Mouse (Mus musculus) right cerebral cortex, adult 2 months (tissue): ENCODE data around the gene Hmox2.

Experiments
- DNase-seq, 2 experiments: peaks; one replicate each; pipeline ENCODE4 v3.0.0; 2021 to 2022; ENCODE audit warnings: low spot score in 2 of 2

Hmox2 gene

DNA sequence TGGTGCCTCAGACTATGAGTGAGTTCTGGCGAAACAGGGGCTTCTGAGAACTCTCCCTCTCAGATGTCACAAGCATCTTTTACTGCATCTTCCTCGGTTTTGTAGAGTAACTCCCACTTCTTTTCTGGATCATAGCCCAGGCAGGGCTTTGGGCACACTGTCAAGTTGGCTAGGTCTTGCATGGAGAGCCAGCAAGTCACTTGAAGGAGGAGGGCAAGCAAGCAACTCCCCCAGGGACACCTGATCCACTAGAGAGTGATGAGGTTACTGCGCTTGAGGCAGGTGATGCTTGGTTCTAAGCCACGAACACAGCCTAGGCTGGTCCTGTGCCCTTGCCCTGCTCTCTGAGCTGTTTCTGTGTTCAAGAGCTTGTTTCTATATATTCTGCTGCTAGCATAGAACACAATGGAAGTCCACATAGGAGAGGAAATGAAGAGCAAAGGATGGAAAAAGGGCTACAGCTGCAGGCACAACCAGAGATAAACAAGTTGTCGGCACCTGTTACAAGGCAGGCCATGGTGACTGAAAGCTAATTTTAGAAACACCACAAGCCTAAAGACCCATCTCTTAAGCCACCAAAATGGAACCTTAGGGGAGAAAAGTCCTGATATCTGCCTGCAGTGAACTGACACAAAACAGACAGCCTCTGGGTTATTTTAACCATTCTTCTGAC, 55.5 kb downstream of the Hmox2 start:
- peak; percentile 73 to 79 for DNase-seq

DNA sequence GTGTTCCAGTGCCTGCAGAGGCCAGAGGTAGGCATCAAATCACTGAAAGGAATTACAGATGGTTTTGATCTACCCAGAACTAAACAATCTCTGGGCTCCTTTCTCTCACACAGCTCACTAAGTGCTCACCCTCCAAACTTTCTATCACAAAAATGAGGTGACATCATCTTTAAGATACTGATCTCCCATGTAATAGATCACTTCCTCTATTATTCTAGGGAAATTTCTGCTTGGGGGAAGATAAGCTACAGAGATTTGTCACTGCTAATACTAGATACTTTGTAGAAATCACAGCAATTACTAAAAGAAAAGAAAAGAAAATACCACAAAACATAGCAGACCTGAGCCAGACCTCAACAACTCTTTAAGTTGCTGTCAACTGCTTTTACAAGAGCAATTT, 56.4 kb downstream of the Hmox2 start:
- DNase-seq = no peak

GRCm38 (mm10) chr16:4785706-4786105, 59.5 kb downstream of the Hmox2 start:
- DNase-seq = no peak

- DNase-seq = no peak
Measured at GRCm38 (mm10) chr16:4788176-4788575, 62.0 kb downstream of the Hmox2 start.

GRCm38 (mm10) chr16:4789311-4789768, 63.2 kb downstream of the Hmox2 start:
- DNase-seq = no peak

- peak; percentile 97 for DNase-seq
Measured at GRCm38 (mm10) chr16:4789810-4790559, 63.8 kb downstream of the Hmox2 start, which contains the start of gene Cdip1. Cdip1 (minus strand) TSS chr16:4790292.

GRCm38 (mm10) chr16:4791332-4791731, 65.2 kb downstream of the Hmox2 start:
- DNase-seq = no peak

- DNase-seq = no peak
Measured at GRCm38 (mm10) chr16:4796631-4797030, 70.5 kb downstream of the Hmox2 start.
